Mouse (Mus musculus) neutrophil, adult 5-6 weeks (primary cell): ENCODE data around the gene Uqcrc1. TPM values are rescaled to one million over a fixed set of nuclear protein-coding genes. Genes with fewer than 3 reads are reported as not detected.

Experiments
- ATAC-seq: fragments of 151-379, 151-347 bp; 2 replicates; pipeline ENCODE4 v1.8.0; 2017; ENCODE audit warnings: mild to moderate bottlenecking, moderate TSS enrichment; ENCODE audit not compliant: insufficient number of reproducible peaks, poor library complexity, low FRiP score, severe bottlenecking; ENCODE audit errors: extremely low read depth
- total RNA-seq: library from RNA; stranded (forward); fragments of 200-1000 nt; gene quantifications from 2 replicates; pipeline ENCODE4 v1.2.3, GENCODE M21; 2017

Uqcrc1 gene
- total RNA-seq, 1 experiment from 2014 or later, result 82.3 TPM

DNA sequence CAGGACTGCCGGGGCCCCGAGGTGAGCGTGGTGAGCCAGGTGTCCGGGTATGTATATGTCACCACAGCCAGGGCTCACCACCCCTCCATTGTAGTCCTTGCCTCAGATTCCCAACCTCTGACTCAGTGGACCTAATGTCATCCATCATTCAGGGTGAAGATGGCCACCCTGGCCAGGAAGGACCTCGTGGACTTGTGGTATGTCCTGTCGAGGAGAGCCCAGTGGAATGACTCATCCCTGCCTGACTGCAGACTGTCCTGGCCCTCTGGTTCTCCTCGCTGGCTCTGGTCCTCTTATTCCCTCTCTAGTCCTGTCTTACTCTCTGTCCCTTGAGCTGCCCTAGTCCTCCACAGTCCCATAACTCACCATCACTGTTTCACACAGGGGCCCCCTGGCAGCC, 41.5 kb downstream of the Uqcrc1 start:
- no peak for ATAC-seq

DNA sequence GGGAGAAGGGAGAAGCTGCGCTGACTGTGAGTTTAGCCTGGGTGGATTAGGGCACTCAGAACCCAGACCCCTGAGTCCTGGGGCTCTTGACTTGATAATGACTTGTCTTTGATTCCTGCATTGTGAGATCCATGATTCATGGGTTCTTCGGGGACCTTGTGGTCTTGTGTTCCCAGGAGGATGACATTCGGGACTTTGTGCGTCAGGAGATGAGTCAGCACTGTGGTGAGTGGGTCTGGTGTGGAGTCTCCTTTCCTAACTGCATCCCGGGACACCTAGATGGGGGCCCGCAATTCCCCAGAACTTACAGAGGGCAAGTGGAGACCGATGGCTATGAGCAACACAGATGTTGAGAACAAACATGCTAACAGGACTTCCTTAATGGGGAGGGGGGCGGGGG, 46.1 kb downstream of the Uqcrc1 start:
- ATAC-seq, result no peak

GRCm38 (mm10) chr9:108983209-108983608, 46.8 kb downstream of the Uqcrc1 start:
- ATAC-seq, result no peak

- no peak for ATAC-seq
These were observed 49.3 kb downstream of the Uqcrc1 start, which contains the start of gene Ucn2 for GRCm38 (mm10) chr9:108985710-108986109. Gene Ucn2, plus strand, starts transcription at chr9:108986010.

DNA sequence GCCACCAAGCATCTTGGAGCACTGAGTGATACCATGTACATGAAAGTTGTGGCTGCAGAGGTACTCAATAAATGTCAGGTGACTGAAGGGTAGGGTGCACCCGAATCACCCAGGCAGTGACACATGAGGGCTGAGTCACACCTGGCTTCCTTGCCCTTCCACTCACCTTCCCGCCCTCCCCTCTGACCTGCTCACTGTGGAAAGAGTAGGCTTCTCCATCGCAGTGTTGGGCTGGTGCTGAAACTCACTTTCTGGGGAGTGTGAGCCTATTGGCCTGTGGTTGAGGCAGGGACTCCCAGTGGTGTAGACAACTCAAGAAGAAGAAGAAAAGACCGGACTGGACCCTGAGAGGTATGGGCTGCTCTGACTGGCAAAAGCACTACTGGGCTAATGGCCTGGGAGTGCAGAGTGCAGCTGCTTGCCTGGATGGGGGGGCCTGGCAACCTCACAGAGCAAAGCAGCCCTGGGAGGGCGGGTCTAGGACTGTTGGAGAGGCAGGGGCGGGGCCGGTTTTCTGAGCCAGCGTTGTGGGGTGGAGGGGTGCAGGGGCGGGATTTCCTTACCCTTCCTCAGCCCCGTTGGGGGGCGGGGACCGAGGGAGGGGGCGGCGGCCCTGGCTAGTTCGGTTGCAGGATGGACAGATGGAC, 51.4 kb downstream of the Uqcrc1 start:
- ATAC-seq, result no peak

DNA sequence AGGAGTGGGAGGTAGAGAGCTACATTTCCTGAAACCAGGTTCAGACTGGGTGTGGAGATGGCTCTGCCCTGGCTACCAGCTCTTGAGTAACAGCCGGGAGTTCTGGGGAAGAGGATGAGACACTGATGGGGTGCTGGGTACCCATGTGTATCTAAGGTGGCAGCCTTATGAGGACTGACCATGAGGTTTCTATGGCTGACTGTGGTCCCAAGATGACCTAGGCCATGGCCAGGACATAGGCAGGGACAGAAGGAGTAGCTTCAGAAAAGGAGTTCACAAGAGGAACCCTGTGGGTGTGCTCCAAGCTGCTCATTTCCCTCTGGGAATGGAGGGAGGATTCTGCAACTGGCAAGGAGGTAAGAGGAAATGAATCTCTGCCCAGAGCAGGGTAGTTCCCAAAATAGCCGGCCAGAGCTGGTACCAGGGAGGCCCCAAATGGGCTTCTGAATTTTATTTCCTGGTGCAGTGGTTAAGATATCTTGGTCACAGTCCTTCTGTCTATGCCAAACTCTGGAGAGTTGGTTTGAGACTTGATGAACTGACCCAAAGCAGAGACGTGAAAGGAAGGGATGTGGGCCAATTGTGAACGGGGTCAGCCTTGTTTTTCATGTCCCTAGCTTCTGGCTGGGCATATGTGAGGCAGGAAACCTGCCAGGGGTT, 53.5 kb downstream of the Uqcrc1 start:
- ATAC-seq, result no peak

- ATAC-seq, result no peak
These were observed 54.0 kb downstream of the Uqcrc1 start for GRCm38 (mm10) chr9:108990462-108990820.

GRCm38 (mm10) chr9:108991428-108992084, 55.1 kb downstream of the Uqcrc1 start, which contains the start of gene Pfkfb4:
Gene Pfkfb4, plus strand, starts transcription at chr9:108991778.
- peak; percentile 91 for ATAC-seq

- ATAC-seq, result no peak
These were observed 55.6 kb downstream of the Uqcrc1 start for GRCm38 (mm10) chr9:108992085-108992469.

DNA sequence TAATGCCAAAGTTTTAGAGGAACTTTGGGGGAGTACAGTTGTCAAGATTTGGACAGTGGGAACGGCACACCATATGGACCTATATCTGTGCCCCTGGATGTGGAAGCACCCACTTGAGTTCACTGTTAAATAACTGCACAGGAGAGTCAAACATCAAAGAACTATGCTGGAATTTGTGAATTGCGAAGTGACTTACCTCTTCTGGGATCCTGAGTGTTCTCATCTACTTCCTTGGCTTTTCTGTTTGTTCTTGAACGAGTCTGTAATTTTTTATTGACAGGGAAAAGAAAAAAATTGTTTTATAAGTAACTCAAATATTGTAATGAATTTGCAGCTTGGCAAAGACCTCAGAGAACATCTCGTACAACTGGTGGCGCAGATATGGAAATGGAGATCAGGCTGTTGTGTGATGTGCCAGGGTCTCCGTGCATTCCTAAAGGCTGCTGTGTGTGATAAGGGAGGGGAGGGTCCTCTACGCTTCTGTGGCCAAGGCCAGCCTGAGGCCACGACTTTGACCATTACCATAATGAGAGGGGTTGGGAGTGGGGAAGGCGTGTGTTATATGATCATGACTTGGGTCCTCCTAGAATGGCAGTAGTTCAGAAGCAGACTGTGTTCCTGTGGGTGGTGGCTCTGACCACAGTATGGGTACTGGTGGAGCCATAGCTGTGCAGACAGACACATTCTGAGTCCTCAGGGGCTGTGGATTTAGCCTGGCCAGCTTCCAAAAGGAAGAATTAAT, 56.4 kb downstream of the Uqcrc1 start:
- no peak for ATAC-seq

GRCm38 (mm10) chr9:108996411-108996810, 60.0 kb downstream of the Uqcrc1 start:
- no peak for ATAC-seq

GRCm38 (mm10) chr9:108998287-108999166, 62.1 kb downstream of the Uqcrc1 start:
- no peak for ATAC-seq

GRCm38 (mm10) chr9:108999167-108999526, 62.7 kb downstream of the Uqcrc1 start:
- ATAC-seq, result peak; percentile 51

Other genes starting within 250 kb of the Uqcrc1 start
- 5.0 and 8.2 TPM in 2 replicates for gene Prkar2a, start 247.3 kb upstream of the Uqcrc1 start, total RNA-seq
- 70.6 and 87.9 TPM in 2 replicates for gene Ip6k2, start 152.8 kb upstream of the Uqcrc1 start, total RNA-seq
- gene Nckipsd, start 128.3 kb upstream of the Uqcrc1 start, total RNA-seq, result 9.7 and 11.3 TPM in 2 replicates
- 2.1 and 2.5 TPM in 2 replicates for gene Celsr3, start 110.3 kb upstream of the Uqcrc1 start, total RNA-seq
- gene Slc26a6, start 83.3 kb upstream of the Uqcrc1 start, total RNA-seq, result 2.4 and 8.5 TPM in 2 replicates
- gene Tmem89, start 22.0 kb upstream of the Uqcrc1 start, total RNA-seq, result not detected in 2 replicates
- 2.0 and 2.3 TPM in 2 replicates for gene Col7a1, start 17.0 kb downstream of the Uqcrc1 start, total RNA-seq
- 0.49 TPM in 1 of 2 replicates, not detected in the other for gene Ucn2, start 49.4 kb downstream of the Uqcrc1 start, total RNA-seq
- gene Pfkfb4, start 55.1 kb downstream of the Uqcrc1 start, total RNA-seq, result 147 and 153 TPM in 2 replicates
- gene Shisa5, start 101.9 kb downstream of the Uqcrc1 start, total RNA-seq, result 1,927 and 2,078 TPM in 2 replicates
- 28.9 and 29.1 TPM in 2 replicates for gene Trex1, start 123.1 kb downstream of the Uqcrc1 start, total RNA-seq
- gene Atrip, start 137.5 kb downstream of the Uqcrc1 start, total RNA-seq, result 15.9 and 22.6 TPM in 2 replicates
- 5.8 and 5.9 TPM in 2 replicates for gene Ccdc51, start 145.9 kb downstream of the Uqcrc1 start, total RNA-seq
- gene Tma7, start 146.0 kb downstream of the Uqcrc1 start, total RNA-seq, result 99.2 and 100 TPM in 2 replicates
- 0.12 and 1.0 TPM in 2 replicates for gene Plxnb1, start 158.8 kb downstream of the Uqcrc1 start, total RNA-seq
- gene Fbxw21, start 225.4 kb downstream of the Uqcrc1 start, total RNA-seq, result 0.93 TPM in 1 of 2 replicates, not detected in the other